Mouse (Mus musculus) T-helper 2 cell (primary cell): Measurements from ENCODE around the gene Cbx5.
"Not testable (repeated sequence)": the region's sequence is repeated elsewhere in the genome, so short reads cannot be mapped to it uniquely, and the experiment has no call there.

Experiments
- in situ Hi-C: fragments of 300-600 bp; cut with MboI, MseI; formaldehyde crosslinking; loops from one replicate; pipeline ENCODE4 v1.15.1; 2025; ENCODE audit warnings: high pct_unique_total_duplicates

The Cbx5 gene

DNA sequence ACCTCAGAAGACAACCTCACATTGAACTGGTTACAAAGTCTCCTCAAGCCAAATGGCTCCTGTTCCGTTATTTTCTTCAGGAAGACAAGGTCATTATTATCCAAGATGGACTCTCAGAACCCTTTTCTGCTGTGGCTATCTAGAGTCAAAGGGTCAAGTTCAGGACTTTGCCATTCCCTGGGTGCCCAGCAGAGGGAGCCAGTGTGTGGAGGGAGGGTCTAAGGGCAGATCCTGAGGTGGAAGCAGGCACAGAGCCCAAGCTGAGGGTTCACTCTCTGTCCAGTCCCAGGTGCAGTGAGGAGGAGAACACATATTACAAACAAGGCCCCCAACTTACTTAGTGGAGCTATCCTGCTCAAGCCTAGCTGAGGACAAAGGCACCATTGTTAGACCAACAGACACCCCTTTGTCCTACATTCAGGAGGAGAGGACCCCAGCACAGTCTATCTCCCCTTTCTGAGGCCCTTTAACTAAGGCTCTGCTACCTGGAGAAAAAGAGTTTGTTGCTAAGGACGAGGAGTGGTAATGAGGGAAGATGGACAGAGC lies 10.7 kb upstream of the Cbx5 start:
- in situ Hi-C loops: no loop called here

DNA sequence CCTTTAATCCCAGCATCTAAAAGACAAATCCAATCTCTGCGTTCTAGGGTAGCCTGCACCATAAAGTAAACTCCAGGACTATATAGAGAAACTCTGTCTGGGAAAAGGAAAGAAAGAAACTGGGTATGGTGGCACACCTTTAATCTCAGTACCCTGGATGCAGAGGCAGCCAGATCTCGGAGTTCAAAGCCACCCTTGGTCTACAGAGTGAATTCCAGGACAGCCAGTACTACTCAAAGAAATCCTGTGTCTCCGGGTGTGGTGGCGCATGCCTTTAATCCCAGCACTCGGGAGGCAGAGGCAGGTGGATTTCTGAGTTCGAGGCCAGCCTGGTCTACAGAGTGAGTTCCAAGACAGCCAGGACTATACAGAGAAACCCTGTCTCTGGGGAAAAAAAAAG lies 9.9 kb upstream of the Cbx5 start:
- in situ Hi-C loops: not testable (repeated sequence)

DNA sequence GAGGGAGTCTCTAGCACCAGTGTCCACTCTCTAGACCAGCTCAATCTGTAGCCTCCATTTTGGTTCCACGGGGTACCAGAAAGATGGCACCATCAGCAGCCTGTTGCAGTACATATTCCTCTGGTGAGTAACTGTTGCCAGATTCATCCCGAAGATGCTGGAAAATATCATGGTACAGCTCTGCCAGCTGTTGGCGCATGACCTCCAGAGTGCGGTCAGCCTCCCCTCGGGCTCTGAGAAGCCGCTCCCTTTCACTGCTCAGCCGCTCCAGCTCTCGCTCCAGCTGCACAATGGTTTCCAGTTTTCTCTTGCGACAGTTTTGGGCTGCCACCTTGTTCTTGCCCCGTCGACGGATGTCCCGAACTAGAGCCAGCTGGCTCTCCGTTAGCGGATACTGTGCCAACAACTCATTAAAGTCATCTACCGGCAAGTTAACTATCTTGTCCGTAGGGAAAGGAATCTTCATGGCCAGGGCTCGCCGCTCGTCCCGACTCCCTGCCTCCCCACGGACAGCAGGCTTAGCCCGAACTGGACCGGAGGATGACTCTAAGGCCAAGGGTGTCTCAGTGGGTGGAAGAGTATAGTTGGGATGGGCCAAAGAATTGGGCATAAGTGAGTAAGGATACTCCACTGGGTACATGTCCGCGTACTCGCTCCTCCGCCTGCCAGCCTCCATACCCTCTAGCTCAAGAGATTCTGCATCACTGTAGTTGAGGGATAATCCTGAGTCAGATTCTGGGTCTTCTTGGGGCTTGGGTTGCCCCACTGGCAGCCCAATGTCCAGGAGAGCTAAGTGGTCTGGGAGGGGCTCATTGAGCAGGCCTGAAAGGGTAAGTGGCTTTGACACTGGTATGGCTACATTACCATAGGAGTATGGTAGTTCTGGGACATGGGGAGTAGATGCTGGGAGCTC lies 9.0 kb upstream of the Cbx5 start:
- in situ Hi-C loops: no loop called here

DNA sequence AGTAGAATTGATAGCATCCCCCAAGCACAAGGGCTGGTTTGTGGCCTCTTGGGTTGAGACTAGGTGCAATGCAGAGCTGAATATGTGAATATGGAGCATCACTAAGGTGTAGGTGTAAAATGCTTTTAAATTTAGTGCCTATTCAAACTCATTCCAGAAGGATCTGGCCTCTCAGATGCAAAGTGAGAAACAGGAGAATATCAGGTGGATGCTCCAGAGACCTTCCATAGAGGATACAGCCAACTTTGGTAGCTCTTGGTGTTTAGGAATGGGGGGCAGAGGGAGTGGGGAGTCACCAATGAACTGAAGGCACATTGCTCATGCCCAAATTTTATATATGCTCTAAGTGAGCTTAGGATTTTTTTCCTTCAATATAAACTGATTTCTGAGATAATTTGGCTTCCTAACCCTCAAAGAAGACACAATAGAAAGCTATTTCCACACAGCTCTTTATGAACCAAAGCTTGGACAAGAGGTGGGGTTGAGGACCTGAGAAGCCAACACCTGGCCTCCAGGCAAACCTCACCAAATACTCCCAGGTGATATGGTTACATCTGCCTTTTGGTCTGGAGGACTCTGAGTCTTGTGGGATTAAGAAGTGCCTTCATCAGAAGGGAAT lies 8.3 kb upstream of the Cbx5 start:
- in situ Hi-C loops: no loop called here

DNA sequence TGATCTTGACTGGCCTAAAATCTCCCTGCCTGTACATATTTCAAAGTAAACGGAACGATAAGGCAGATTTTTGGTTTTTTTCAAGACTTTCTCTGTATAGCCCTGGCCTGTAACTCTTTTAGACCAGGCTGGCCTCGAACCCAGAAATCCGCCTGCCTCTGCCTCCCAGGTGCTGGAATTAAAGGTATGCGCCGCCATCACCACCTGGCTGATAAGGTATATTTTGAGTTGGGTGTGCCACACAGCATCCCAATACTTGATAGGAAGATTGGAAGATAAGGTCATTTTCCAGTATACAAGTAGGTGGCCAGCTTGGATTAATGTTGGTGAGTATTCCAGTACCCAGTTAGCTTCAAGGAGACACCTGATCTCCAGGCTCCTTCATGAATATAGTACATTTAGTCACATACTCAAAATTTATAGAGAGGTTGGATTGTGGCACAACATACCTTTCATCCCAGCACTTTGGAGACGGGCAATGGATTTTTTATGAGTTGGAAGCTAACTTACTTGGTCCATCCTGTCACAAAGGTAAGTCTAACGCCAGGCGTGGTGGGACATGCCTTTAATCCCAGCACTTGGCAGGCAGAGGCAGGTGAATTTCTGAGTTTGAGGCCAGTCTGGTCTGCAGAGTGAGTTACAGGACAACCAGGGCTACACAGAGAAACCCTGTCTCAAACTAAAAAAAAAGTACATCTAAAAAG lies 7.6 kb upstream of the Cbx5 start:
- in situ Hi-C loops: no loop called here

DNA sequence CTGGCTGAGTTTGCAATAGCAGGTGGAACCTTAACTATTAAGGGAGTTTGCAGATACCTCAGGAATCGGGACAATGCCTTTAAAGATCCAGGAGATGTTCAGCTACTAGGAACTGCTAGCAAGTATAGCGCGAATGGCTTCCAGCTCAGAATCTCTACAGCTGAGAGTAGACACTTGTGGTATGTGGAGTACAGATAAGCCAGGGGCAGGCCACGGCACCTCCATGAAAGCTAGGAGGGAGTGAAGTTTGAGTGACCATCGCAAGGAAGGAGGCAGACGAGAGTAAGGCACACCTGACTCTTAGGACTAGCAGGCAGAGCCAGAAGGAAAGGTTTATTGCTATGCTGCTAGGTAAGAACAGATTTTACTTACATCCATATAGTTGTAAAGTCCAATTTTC lies 6.0 kb upstream of the Cbx5 start:
- in situ Hi-C loops: no loop called here

DNA sequence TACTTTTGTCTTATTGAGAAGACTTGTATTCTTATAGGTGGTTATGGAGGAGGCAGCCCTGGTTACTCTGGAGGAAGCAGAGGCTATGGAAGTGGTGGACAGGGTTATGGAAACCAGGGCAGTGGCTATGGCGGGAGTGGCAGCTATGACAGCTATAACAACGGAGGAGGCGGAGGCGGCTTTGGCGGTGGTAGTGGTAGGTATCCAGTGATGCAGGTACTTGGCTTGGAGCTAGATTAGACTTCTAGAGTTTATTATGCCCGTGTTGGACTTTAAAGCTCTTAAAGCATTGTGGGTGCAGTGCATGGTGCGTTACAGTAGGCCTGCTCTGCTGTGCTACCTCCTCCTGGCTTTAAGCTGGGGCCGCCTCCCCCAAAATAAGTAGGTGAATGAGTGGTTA lies 3.3 kb upstream of the Cbx5 start:
- in situ Hi-C loops: no loop called here

DNA sequence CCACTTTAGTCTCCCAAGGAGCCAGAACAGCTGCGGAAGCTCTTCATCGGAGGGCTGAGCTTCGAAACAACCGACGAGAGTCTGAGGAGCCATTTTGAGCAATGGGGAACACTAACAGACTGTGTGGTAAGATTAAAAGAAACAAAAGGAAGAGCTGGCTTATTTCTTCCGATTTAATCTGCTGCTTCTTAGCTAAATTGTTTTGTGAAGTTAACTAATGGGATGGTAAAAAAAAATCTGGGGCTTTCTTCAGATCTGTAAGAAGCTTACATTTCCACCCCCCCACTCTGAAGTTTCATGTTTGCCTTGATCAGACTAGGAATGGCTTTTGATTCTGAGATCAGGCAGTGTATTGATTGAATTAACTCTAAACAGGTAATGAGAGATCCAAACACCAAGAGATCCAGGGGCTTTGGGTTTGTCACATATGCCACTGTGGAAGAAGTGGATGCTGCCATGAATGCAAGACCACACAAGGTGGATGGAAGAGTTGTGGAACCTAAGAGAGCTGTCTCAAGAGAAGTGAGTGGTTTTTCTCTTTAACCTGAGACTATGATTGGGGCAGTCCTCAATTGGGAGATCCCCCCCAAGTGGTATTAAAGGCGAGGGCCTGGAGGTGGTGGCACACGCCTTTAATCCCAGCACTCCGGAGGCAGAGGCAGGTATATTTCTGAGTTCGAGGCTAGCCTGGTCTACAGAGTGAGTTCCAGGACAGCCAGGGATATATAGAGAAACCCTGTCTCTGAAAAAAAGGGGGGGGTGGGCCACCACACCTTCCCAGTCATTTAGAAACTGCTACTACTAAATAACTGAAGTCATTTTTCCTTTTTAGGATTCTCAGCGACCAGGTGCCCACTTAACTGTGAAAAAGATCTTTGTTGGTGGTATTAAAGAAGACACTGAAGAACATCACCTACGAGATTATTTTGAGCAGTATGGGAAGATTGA lies 1.7 kb upstream of the Cbx5 start:
- in situ Hi-C loops: not testable (repeated sequence)

DNA sequence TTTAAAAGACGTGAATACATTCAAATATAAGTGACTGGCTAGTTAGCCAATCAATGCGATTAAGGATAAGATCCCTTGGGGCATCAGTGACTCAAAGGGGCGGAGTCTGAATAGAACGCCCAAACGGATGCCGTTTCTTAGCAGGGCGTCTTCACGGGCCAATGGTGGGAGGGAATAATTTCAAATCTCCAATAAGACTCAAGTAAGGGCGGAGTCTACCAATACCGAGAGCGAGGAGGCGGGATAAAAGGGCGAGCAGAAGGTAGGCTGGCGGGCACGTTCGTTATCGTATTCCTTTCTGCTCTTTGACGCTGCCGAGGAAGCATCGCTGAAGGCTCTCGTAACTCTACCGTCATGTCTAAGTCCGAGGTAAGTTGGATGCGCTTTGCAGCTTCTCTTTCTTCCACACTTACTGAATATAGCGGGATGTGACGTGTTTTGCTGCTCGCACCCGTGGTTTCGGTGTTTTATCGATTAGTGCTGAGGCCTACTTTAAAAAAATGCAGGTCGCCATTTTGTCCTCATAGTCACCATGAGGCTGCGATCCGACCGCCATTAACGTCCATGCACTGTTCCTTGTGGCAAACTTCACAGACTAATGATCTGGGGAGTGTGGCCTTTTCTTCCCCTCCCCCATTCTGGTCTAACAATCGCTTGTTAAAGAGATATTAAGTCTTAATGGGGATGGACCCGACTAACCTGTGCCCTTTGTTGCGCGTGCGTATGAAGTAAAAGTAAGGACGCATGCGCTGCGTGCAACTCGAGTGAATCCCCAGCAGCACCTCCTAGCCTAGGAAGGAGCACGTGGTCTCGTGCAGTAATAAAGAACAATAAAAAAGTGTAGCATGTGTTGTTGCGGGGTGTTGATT lies 778 bp upstream of the Cbx5 start, which contains the start of gene Hnrnpa1:
Gene Hnrnpa1, plus strand, starts transcription at position 273 of the 869 bp plus-strand sequence.
- in situ Hi-C loops: no loop called here

DNA sequence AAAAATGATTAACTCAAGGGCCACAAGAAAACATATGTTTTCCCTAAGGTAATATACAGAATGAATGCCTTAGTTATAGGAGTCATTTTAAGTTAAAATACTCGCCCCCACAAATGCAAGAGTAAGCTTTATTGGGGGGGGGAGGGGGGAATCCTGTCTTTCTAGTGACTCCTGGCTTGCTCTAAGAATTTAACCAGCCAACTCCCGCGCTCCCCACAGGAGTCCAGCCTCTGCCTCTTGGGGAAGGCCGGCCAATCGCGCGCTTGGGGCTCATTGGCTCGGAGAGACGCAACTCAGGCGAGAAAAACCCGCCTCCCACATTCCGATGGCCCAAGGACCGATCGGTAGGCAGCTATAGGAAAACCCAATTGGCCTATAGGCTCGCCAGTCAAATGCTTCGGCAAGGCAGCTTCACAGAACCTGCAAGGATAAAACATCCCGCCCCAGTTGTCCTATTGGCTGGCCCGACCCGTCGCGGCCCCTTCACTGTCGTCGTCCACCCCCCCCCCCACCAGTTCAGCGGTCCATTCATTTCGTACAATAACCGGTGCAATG lies 409 bp downstream of the Cbx5 start:
- in situ Hi-C loops: no loop called here

DNA sequence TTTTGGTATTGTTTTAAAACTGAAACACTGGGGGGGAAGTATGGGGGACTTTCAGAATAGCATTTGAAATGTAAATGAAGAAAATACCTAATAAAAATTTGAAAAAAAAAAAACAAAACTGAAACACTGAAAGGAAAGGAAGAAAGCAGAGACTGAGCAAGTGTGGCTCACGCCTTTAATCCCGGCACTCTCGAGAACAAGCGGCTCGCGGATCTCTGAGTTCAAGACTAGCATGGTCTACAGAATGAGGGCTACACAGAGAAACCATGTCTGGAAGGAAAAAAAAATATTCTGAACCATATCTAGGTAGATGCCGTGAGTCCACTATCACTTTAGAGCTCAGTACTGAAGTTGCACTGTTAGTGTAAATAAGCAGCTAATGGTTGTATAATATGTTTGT lies 2.3 kb downstream of the Cbx5 start:
- in situ Hi-C loops: no loop called here

DNA sequence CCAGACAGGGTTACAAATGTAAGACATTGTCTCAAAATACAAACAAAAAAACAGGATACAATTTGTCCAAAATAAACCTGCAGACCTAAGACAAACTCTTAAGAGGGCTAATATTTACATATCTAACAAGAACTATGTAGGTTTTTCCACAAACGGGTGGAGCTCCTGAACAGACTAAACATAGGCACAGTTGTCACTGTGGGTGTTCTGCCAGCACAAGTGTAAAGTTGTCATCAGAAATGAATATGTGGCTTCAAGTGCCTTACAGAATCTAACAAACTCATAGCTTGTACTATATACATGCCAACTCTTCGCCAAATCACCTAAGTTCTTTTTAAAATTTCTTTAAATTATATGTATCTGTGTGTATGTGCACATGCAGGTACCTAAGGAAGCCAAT lies 6.5 kb downstream of the Cbx5 start:
- in situ Hi-C loops: no loop called here

DNA sequence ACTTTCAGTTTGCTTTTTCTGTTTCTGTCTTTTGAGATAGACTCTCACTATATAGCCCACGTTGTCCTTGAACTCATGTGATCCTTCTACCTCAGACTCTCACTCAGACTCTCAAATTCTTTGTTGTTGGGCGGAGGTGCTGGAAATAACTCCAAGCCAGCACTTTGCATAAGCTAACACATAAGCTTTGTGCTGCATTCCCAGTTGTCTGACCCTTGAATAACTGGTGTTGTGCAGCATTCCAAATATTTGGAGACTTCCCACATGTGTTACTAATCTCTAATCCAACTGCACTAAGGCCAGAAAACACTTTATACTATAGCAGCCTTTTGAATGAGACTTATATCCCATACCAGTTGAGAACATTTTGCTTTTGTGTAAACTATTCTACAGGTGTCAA lies 10.7 kb downstream of the Cbx5 start:
- in situ Hi-C loops: no loop called here

DNA sequence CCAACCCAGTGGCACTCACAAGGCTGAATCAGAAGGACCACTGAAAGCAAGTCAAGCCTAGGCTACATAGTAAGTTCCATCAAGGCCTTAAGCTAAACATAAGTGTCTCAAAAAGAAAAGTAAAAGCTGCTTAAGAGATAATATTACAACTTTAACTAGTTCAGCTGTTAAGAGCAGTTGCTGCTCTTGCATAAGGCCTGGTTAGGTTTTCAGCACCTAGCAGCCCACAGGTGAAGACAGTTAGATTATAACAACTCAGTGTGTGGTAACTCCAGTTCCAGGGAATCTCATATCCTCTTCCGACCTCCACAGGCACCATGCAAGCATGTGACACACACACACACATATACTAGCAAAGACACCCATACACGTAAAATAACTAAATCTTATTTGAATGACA lies 12.0 kb downstream of the Cbx5 start:
- in situ Hi-C loops: no loop called here

DNA sequence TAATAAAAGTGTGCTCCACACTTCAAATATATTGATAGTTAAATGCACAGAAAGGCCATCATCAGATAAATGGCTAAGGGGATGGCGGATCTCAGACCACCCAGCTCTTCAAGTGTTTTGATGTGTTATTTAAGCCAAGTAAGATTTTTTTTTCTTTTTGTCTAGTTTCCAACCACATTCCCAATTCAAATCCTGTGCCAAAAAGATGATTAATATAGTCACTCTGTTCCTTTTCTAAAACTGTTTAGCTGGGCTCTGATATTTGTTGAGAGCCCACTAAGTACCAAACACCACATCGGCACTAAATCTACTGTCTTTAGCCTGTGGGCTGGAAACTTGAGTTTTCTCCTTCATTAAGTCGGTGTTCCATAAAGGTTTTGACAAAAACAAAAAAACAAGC lies 12.6 kb downstream of the Cbx5 start:
- in situ Hi-C loops: no loop called here

DNA sequence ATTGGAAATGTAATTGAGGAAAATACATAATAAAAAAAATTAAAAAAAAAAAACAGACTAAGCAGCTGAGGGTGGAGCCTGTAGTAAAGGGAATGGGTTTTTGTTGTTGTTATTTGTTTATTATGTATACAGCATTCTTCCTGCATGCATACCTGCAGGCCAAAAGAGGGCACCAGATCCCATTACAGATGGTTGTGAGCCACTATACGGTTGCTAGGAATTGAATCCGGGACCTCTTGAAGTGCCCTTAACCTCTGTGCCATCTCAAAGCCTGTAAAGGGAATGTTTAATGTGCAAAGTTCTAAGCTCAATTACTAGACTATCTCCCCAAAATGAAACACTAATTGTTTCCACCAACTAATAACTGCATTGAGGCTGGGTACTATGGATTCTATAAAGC lies 15.5 kb downstream of the Cbx5 start:
- in situ Hi-C loops: loop anchor here (25.0 kb wide), 1 partner anchor 1137 kb away; no protein-coding TSS in a partner anchor

DNA sequence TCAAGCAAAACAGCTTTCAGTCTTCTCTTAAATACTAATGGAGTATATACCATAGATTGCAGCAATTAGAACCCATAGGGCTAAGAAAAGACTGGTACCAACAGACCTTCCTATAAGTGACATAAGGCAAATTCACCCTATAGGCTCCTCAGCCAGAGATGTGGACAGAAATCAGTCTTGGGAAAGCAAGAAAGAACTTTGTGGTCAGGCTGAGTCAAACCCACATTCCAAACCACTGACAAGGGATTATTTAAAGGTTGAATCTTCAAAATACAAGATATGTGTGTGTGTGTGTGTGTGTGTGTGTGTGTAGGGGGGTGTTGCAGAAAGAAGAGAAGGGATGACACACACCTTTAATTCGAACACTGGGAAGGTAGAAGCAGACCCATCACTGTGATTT lies 18.2 kb downstream of the Cbx5 start:
- in situ Hi-C loops: loop anchor here (25.0 kb wide), 1 partner anchor 1134 kb away; no protein-coding TSS in a partner anchor

DNA sequence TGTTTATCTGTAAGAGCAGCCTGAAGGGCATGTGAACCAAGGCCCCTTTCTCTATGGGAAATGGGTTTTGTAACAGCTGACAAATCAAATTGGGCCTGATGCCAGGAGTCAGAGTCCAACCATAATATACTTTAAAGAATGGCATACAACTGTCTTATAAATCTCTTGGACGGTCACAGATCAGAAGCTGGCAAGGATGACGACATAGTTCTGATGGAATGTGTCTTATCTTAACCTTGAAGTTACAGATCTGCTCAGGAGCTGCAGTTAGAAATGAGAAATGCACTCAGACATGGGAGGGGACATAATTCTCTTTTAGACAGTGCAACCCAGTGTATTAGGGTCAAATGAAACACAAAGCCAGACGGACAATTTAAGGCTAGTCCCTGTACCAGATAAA lies 18.8 kb downstream of the Cbx5 start:
- in situ Hi-C loops: loop anchor here (25.0 kb wide), 1 partner anchor 1133 kb away; no protein-coding TSS in a partner anchor

DNA sequence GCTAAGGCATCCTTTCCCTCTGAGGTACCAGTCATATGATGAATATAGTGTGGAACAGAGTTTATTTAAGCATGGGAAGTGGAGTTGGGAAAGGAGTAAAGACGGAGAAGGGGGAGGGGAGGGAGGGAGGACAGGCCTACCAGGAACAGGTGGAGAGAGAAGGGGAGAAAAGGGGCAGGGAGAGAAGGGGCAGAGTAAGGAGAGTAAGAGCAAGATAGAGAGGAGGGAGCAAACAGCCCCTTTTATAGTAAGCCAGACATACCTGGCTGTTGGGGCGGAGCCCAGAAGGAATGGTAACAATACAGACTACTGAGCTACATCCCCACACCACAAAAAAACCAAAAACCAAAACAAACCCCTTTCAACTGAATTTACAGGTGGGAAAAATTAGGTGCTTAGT lies 23.6 kb downstream of the Cbx5 start:
- in situ Hi-C loops: loop anchor here (25.0 kb wide), 1 partner anchor 1129 kb away; no protein-coding TSS in a partner anchor
